Mouse (Mus musculus): ENCODE results near the gene Ugt1a2. TPM values are rescaled to one million over a fixed set of nuclear protein-coding genes. Genes with fewer than 3 reads are reported as not detected.
A peak's percentile ranks its signal among the peaks of the same experiment; 100 is the strongest.

Gene Ugt1a2
- polyA plus RNA-seq, 1 experiment from 2014 or later: not detected

- no peaks in the 10 kb centered on the region for H3K36me3 ChIP-seq (ENCODE audit: control insufficient read depth, insufficient read depth, low read length)
- no peaks in the 10 kb centered on the region for H3K27me3 ChIP-seq (ENCODE audit: control insufficient read depth, insufficient read depth, low read depth, low read length)
- WGBS: 58% methylated on average over 11 of the region's 11 CpGs
- ATAC-seq (ENCODE audit: low read depth): no peak
- no peak overlapping the region for H3K9ac ChIP-seq (ENCODE audit: low read length)
- H3K4me3 ChIP-seq (ENCODE audit: low read length): no peak overlapping the region
- peaks cover 90% of the 10 kb centered on the region for H3K9me3 ChIP-seq (ENCODE audit: control insufficient read depth, low read length)
- no peak overlapping the region for H3K27ac ChIP-seq (ENCODE audit: low read length)
- H3K4me2 ChIP-seq (ENCODE audit: low read depth, low read length): no peak overlapping the region
- H3K4me1 ChIP-seq (replicated peaks; ENCODE audit: control insufficient read depth, insufficient read depth, low read length): no peaks in the 10 kb centered on the region
These were observed 34.9 kb downstream of the Ugt1a2 start for GRCm38 (mm10) chr1:88235046-88235893.

- Histone ChIP-seq H3K9me3 (ENCODE audit: control insufficient read depth, low read length) (peaks cover 90% of the 10 kb centered on the region), H3K4me3 (ENCODE audit: low read length) (no peak overlapping the region), H3K27ac (ENCODE audit: low read length) (no peak overlapping the region), H3K4me2 (ENCODE audit: low read depth, low read length) (no peak overlapping the region), H3K27me3 (ENCODE audit: control insufficient read depth, insufficient read depth, low read depth, low read length) (no peaks in the 10 kb centered on the region), H3K4me1 (replicated peaks; ENCODE audit: control insufficient read depth, insufficient read depth, low read length) (no peaks in the 10 kb centered on the region), H3K9ac (ENCODE audit: low read length) (no peak overlapping the region), H3K36me3 (ENCODE audit: control insufficient read depth, insufficient read depth, low read length) (no peaks in the 10 kb centered on the region)
- no peak for ATAC-seq (ENCODE audit: low read depth)
- WGBS: 58% methylated on average over 4 of the region's 4 CpGs
These were observed 35.6 kb downstream of the Ugt1a2 start for GRCm38 (mm10) chr1:88235894-88236415.

- no peaks in the 10 kb centered on the region for H3K36me3 ChIP-seq (ENCODE audit: control insufficient read depth, insufficient read depth, low read length)
- no peak overlapping the region for H3K9ac ChIP-seq (ENCODE audit: low read length)
- ATAC-seq (ENCODE audit: low read depth): no peak
- 70% methylated on average over 5 of the region's 5 CpGs for WGBS
- H3K27ac ChIP-seq (ENCODE audit: low read length): no peak overlapping the region
- H3K4me1 ChIP-seq (replicated peaks; ENCODE audit: control insufficient read depth, insufficient read depth, low read length): no peaks in the 10 kb centered on the region
- no peak overlapping the region for H3K4me2 ChIP-seq (ENCODE audit: low read depth, low read length)
- H3K27me3 ChIP-seq (ENCODE audit: control insufficient read depth, insufficient read depth, low read depth, low read length): no peaks in the 10 kb centered on the region
- H3K4me3 ChIP-seq (ENCODE audit: low read length): no peak overlapping the region
- peaks cover 81% of the 10 kb centered on the region for H3K9me3 ChIP-seq (ENCODE audit: control insufficient read depth, low read length)
These were observed 36.9 kb downstream of the Ugt1a2 start for GRCm38 (mm10) chr1:88237311-88237710.

GRCm38 (mm10) chr1:88238771-88239170 lies 38.4 kb downstream of the Ugt1a2 start:
- WGBS: 75% methylated on average over 6 of the region's 6 CpGs
- Histone ChIP-seq H3K9ac (ENCODE audit: low read length) (no peak overlapping the region), H3K9me3 (ENCODE audit: control insufficient read depth, low read length) (peaks cover 78% of the 10 kb centered on the region), H3K4me3 (ENCODE audit: low read length) (no peak overlapping the region), H3K27me3 (ENCODE audit: control insufficient read depth, insufficient read depth, low read depth, low read length) (no peaks in the 10 kb centered on the region), H3K36me3 (ENCODE audit: control insufficient read depth, insufficient read depth, low read length) (no peaks in the 10 kb centered on the region), H3K27ac (ENCODE audit: low read length) (no peak overlapping the region), H3K4me1 (replicated peaks; ENCODE audit: control insufficient read depth, insufficient read depth, low read length) (no peaks in the 10 kb centered on the region), H3K4me2 (ENCODE audit: low read depth, low read length) (no peak overlapping the region)
- ATAC-seq (ENCODE audit: low read depth): no peak; the same call in 1 of the 2 replicates

GRCm38 (mm10) chr1:88240072-88240471 lies 39.7 kb downstream of the Ugt1a2 start:
- no peaks in the 10 kb centered on the region for H3K4me1 ChIP-seq (replicated peaks; ENCODE audit: control insufficient read depth, insufficient read depth, low read length)
- no peak overlapping the region for H3K4me2 ChIP-seq (ENCODE audit: low read depth, low read length)
- no peak overlapping the region for H3K9ac ChIP-seq (ENCODE audit: low read length)
- no peak overlapping the region for H3K4me3 ChIP-seq (ENCODE audit: low read length)
- H3K36me3 ChIP-seq (ENCODE audit: control insufficient read depth, insufficient read depth, low read length): no peaks in the 10 kb centered on the region
- H3K9me3 ChIP-seq (ENCODE audit: control insufficient read depth, low read length): peaks cover 76% of the 10 kb centered on the region
- ATAC-seq (ENCODE audit: low read depth): no peak
- 70% methylated on average over 5 of the region's 5 CpGs for WGBS
- no peak overlapping the region for H3K27ac ChIP-seq (ENCODE audit: low read length)
- no peaks in the 10 kb centered on the region for H3K27me3 ChIP-seq (ENCODE audit: control insufficient read depth, insufficient read depth, low read depth, low read length)

GRCm38 (mm10) chr1:88240579-88240978 lies 40.2 kb downstream of the Ugt1a2 start:
- Histone ChIP-seq H3K4me1 (replicated peaks; ENCODE audit: control insufficient read depth, insufficient read depth, low read length) (no peaks in the 10 kb centered on the region), H3K27me3 (ENCODE audit: control insufficient read depth, insufficient read depth, low read depth, low read length) (no peaks in the 10 kb centered on the region), H3K9ac (ENCODE audit: low read length) (no peak overlapping the region), H3K36me3 (ENCODE audit: control insufficient read depth, insufficient read depth, low read length) (no peaks in the 10 kb centered on the region), H3K4me3 (ENCODE audit: low read length) (no peak overlapping the region), H3K9me3 (ENCODE audit: control insufficient read depth, low read length) (peaks cover 76% of the 10 kb centered on the region), H3K27ac (ENCODE audit: low read length) (no peak overlapping the region), H3K4me2 (ENCODE audit: low read depth, low read length) (no peak overlapping the region)
- peak; percentile 3; the same call in 1 of the 2 replicates for ATAC-seq (ENCODE audit: low read depth)
- WGBS: 61% methylated on average over 4 of the region's 4 CpGs

- no peak overlapping the region for H3K4me2 ChIP-seq (ENCODE audit: low read depth, low read length)
- ATAC-seq (ENCODE audit: low read depth): no peak
- 59% methylated on average over 5 of the region's 5 CpGs for WGBS
- H3K4me1 ChIP-seq (replicated peaks; ENCODE audit: control insufficient read depth, insufficient read depth, low read length): no peaks in the 10 kb centered on the region
- no peak overlapping the region for H3K9ac ChIP-seq (ENCODE audit: low read length)
- no peak overlapping the region for H3K4me3 ChIP-seq (ENCODE audit: low read length)
- no peaks in the 10 kb centered on the region for H3K27me3 ChIP-seq (ENCODE audit: control insufficient read depth, insufficient read depth, low read depth, low read length)
- peaks cover 76% of the 10 kb centered on the region for H3K9me3 ChIP-seq (ENCODE audit: control insufficient read depth, low read length)
- H3K36me3 ChIP-seq (ENCODE audit: control insufficient read depth, insufficient read depth, low read length): no peaks in the 10 kb centered on the region
- no peak overlapping the region for H3K27ac ChIP-seq (ENCODE audit: low read length)
These were observed 43.5 kb downstream of the Ugt1a2 start for GRCm38 (mm10) chr1:88243861-88244260.

GRCm38 (mm10) chr1:88245881-88246280 lies 45.5 kb downstream of the Ugt1a2 start:
- H3K9ac ChIP-seq (ENCODE audit: low read length): no peak overlapping the region
- no peaks in the 10 kb centered on the region for H3K4me1 ChIP-seq (replicated peaks; ENCODE audit: control insufficient read depth, insufficient read depth, low read length)
- no peak overlapping the region for H3K4me2 ChIP-seq (ENCODE audit: low read depth, low read length)
- H3K27me3 ChIP-seq (ENCODE audit: control insufficient read depth, insufficient read depth, low read depth, low read length): no peaks in the 10 kb centered on the region
- no peak overlapping the region for H3K4me3 ChIP-seq (ENCODE audit: low read length)
- H3K27ac ChIP-seq (ENCODE audit: low read length): no peak overlapping the region
- H3K36me3 ChIP-seq (ENCODE audit: control insufficient read depth, insufficient read depth, low read length): no peaks in the 10 kb centered on the region
- ATAC-seq (ENCODE audit: low read depth): no peak
- peaks cover 75% of the 10 kb centered on the region for H3K9me3 ChIP-seq (ENCODE audit: control insufficient read depth, low read length)
- 76% methylated on average over 6 of the region's 6 CpGs for WGBS

- Histone ChIP-seq H3K27me3 (ENCODE audit: control insufficient read depth, insufficient read depth, low read depth, low read length) (no peaks in the 10 kb centered on the region), H3K4me2 (ENCODE audit: low read depth, low read length) (no peak overlapping the region), H3K9me3 (ENCODE audit: control insufficient read depth, low read length) (peaks cover 75% of the 10 kb centered on the region), H3K36me3 (ENCODE audit: control insufficient read depth, insufficient read depth, low read length) (no peaks in the 10 kb centered on the region), H3K9ac (ENCODE audit: low read length) (no peak overlapping the region), H3K4me1 (replicated peaks; ENCODE audit: control insufficient read depth, insufficient read depth, low read length) (no peaks in the 10 kb centered on the region), H3K27ac (ENCODE audit: low read length) (no peak overlapping the region), H3K4me3 (ENCODE audit: low read length) (no peak overlapping the region)
- WGBS: 42% methylated on average over 6 of the region's 6 CpGs
- no peak for ATAC-seq (ENCODE audit: low read depth)
These were observed 46.0 kb downstream of the Ugt1a2 start for GRCm38 (mm10) chr1:88246386-88246785.
